Mouse (Mus musculus) WW6 (cell line): ENCODE measurements around the gene Plekha4.

Experiments
- DNase-seq: peaks from one replicate; pipeline ENCODE4 v3.0.0-alpha.2; 2013; ENCODE audit warnings: low read depth, low spot score

Plekha4 gene

GRCm38 (mm10) chr7:45568601-45569473 is 42.7 kb downstream of the Plekha4 start:
- no peak for DNase-seq

- no peak for DNase-seq
These were observed 44.1 kb downstream of the Plekha4 start, which contains the start of gene Bcat2 for GRCm38 (mm10) chr7:45570103-45570741. Gene Bcat2 (plus strand): TSS chr7:45570153.

GRCm38 (mm10) chr7:45571966-45572365 is 45.8 kb downstream of the Plekha4 start:
- DNase-seq: no peak

- DNase-seq: no peak
These were observed 47.8 kb downstream of the Plekha4 start for GRCm38 (mm10) chr7:45573954-45574353.

- no peak for DNase-seq
These were observed 48.6 kb downstream of the Plekha4 start for GRCm38 (mm10) chr7:45574472-45575379.

- DNase-seq: no peak
These were observed 59.8 kb downstream of the Plekha4 start for GRCm38 (mm10) chr7:45585923-45586322.

GRCm38 (mm10) chr7:45587631-45588592 is 61.8 kb downstream of the Plekha4 start:
- no peak for DNase-seq

GRCm38 (mm10) chr7:45589173-45589572 is 63.0 kb downstream of the Plekha4 start:
- DNase-seq: peak; percentile 81

GRCm38 (mm10) chr7:45589898-45590297 is 63.8 kb downstream of the Plekha4 start:
- no peak for DNase-seq

GRCm38 (mm10) chr7:45590874-45591273 is 64.7 kb downstream of the Plekha4 start:
- no peak for DNase-seq

- no peak for DNase-seq
These were observed 65.8 kb downstream of the Plekha4 start for GRCm38 (mm10) chr7:45591880-45592279.

- DNase-seq: peak; percentile 59
These were observed 67.1 kb downstream of the Plekha4 start for GRCm38 (mm10) chr7:45593118-45593815.

GRCm38 (mm10) chr7:45595176-45595575 is 69.0 kb downstream of the Plekha4 start:
- peak; percentile 55 for DNase-seq

GRCm38 (mm10) chr7:45596107-45596506 is 70.0 kb downstream of the Plekha4 start:
- DNase-seq: no peak

- DNase-seq: no peak
These were observed 70.9 kb downstream of the Plekha4 start for GRCm38 (mm10) chr7:45597013-45597412.

GRCm38 (mm10) chr7:45597527-45597926 is 71.4 kb downstream of the Plekha4 start:
- DNase-seq: no peak

- peak; percentile 49 for DNase-seq
These were observed 73.1 kb downstream of the Plekha4 start for GRCm38 (mm10) chr7:45598960-45599879.
